Mouse (Mus musculus) intestine, embryonic 14.5 days (tissue): ENCODE results near the gene Naga. TPM values are rescaled to one million over a fixed set of nuclear protein-coding genes. Genes with fewer than 3 reads are reported as not detected.
"Not testable (repeated sequence)": the region's sequence is repeated elsewhere in the genome, so short reads cannot be mapped to it uniquely, and the experiment has no call there.

ENCODE experiments used
- ATAC-seq: fragments of 200-750 bp; cut with Nextera tagmentation; replicated peaks from 2 replicates; pipeline ENCODE4 v1.8.0; 2017; ENCODE audit warnings: low read depth, moderate number of reproducible peaks, moderate TSS enrichment, moderate library complexity; ENCODE audit not compliant: low FRiP score, low TSS enrichment
- DNase-seq: peaks from one replicate; pipeline ENCODE4 v3.0.0-alpha.2; 2018; ENCODE audit warnings: low spot score
- H3K27ac ChIP-seq: fragments of 300-500 bp; sonication (generic); 2 replicates; pipeline ENCODE4 v1.5.1; 2014; ENCODE audit warnings: low read depth, mild to moderate bottlenecking, control low read depth
- H3K27me3 ChIP-seq: fragments of 300-500 bp; sonication (generic); replicated peaks from 2 replicates; pipeline ENCODE4 v1.6.1; 2014; ENCODE audit warnings: low read length, control low read depth; ENCODE audit not compliant: control insufficient read depth, insufficient read depth
- H3K36me3 ChIP-seq: fragments of 300-500 bp; sonication (generic); 2 replicates; pipeline ENCODE4 v1.6.1; 2014; ENCODE audit warnings: low read length, control low read depth; ENCODE audit not compliant: control insufficient read depth, insufficient read depth
- H3K4me1 ChIP-seq: fragments of 300-500 bp; sonication (generic); replicated peaks from 2 replicates; pipeline ENCODE4 v1.6.1; 2014; ENCODE audit warnings: low read length, control low read depth, mixed read lengths; ENCODE audit not compliant: control insufficient read depth, insufficient read depth
- H3K4me2 ChIP-seq: fragments of 300-500 bp; sonication (generic); 2 replicates; pipeline ENCODE4 v1.6.1; 2014; ENCODE audit warnings: low read length
- H3K4me3 ChIP-seq: fragments of 300-500 bp; sonication (generic); 2 replicates; pipeline ENCODE4 v1.5.1; 2014; ENCODE audit warnings: low read depth, low read length, control low read depth, mixed read lengths
- H3K9ac ChIP-seq: fragments of 300-500 bp; sonication (generic); 2 replicates; pipeline ENCODE4 v1.6.1; 2014; ENCODE audit warnings: mild to moderate bottlenecking, low read length
- H3K9me3 ChIP-seq: fragments of 300-500 bp; sonication (generic); 2 replicates; pipeline ENCODE4 v1.6.1; 2016; ENCODE audit warnings: low read length, control low read depth; ENCODE audit not compliant: control insufficient read depth
- WGBS: fragments of 180-500 bp; shearing (Covaris S2); extraction: QIAGEN DNeasy Blood & Tissue Kit; methylation state at CpG from one replicate; pipeline ENCODE4 v1.1.7; 2014; 5-methylcytosine and 5-hydroxymethylcytosine counted together
- polyA plus RNA-seq: library from polyadenylated mRNA; unstranded; fragments of >200 nt; fragmentation: Nextera tagmentation; extraction: Ambion mirVana; gene quantifications from 2 replicates; pipeline ENCODE4 v1.2.1, GENCODE M21; 2014

Gene Naga
- polyA plus RNA-seq, 1 experiment from 2014 or later: 61.2 TPM

DNA sequence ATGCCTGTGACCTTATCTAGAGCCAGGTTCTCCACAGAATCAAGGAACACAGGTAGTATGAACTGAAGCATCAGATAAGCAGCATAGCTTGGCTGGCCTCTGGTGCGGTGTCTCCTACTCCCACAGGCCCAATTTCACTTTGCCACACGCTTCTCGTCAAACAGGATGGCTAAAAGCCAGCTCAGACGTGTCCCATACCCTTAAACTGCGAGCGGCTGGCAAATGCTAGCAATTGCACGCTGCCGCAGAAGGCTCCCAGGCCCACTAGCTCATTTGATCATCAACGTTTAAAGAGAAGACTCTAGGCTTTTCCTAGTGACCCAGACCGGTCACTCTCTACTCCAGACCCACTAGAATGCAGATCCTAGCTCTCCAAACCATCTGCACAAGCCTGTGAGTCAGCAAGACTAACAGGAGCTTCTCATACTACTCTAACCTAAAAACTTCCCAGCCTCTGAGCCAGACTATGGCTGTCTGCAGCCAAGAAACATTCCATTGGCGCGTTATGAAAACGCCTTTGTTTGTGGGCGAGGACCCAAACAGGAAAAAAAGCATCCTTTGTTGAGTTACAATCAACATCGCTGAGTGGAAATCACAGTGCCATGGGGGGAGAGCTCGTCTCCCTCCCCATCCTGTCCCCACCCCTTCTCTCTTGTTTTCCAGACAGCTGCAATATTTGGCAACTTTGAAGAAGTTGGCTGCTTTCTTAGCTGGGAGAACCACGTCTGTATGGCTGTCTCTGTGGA is 37.8 kb upstream of the Naga start:
- H3K4me2 ChIP-seq: no peak overlapping the region
- no peaks in the 10 kb centered on the region for H3K27me3 ChIP-seq
- no peak overlapping the region for H3K27ac ChIP-seq
- no peak overlapping the region for H3K9ac ChIP-seq
- 75% methylated on average over 17 of the region's 17 CpGs for WGBS
- no peak overlapping the region for H3K4me3 ChIP-seq
- peak; percentile 45 for DNase-seq
- no peak for ATAC-seq
- 0 out of 2 replicates have a peak, but pooled peaks cover 6% of the 10 kb centered on the region for H3K36me3 ChIP-seq
- H3K9me3 ChIP-seq: no peaks in the 10 kb centered on the region
- peaks cover 23% of the 10 kb centered on the region; the same call in 1 of the 2 replicates for H3K4me1 ChIP-seq

DNA sequence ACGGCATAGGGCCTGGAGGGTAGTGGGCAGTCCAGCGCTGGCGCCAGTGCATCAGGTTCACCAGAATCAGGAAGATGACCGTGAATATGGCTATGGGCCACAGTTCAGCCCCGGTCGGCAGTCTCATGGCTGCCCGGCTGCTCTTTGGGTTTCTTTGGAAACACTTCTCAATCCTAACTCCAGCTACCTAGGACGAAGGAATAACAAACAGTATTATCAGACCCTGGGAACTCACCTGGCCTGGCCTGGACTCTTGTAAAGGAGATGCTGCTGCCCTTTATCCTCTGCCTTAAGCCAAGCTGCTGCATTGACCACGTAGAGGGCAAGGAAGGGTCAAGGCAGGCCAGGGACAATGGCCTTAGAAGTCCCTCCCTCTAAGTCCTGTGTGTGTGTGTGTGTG is 37.1 kb upstream of the Naga start:
- no peak overlapping the region for H3K27ac ChIP-seq
- H3K9ac ChIP-seq: no peak overlapping the region
- no peaks in the 10 kb centered on the region for H3K9me3 ChIP-seq
- no peak overlapping the region for H3K4me3 ChIP-seq
- WGBS: 90% methylated on average over 9 of the region's 9 CpGs
- no peak for ATAC-seq
- peak; percentile 44 for DNase-seq
- H3K36me3 ChIP-seq: 0 out of 2 replicates have a peak, but pooled peaks cover 6% of the 10 kb centered on the region
- no peak overlapping the region for H3K4me2 ChIP-seq
- H3K4me1 ChIP-seq: peaks cover 22% of the 10 kb centered on the region; the same call in 1 of the 2 replicates
- H3K27me3 ChIP-seq: no peaks in the 10 kb centered on the region

DNA sequence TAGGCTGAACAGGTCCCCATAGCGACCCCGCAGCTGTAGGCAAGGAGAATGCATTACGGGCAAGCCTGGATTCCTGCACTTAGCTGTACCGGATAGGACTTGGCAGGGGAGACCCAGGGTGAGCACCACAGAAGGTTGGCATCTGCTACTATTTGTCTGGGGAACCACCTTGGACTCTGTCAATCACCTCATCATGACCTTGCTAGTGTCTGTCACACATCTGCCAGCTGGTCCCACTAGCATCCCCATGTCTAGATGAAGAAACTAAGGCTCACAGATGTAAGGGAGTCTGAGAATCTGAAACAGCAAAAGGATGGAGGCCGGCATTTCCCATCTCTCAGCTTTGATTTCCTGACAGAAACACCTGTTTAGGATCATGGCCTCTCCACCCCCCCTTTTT is 35.7 kb upstream of the Naga start:
- WGBS: 90% methylated on average over 5 of the region's 5 CpGs
- Histone ChIP-seq H3K9ac (no peak overlapping the region), H3K27ac (no peak overlapping the region), H3K9me3 (no peaks in the 10 kb centered on the region), H3K4me3 (no peak overlapping the region), H3K4me2 (no peak overlapping the region), H3K27me3 (no peaks in the 10 kb centered on the region), H3K36me3 (0 out of 2 replicates have a peak, but pooled peaks cover 6% of the 10 kb centered on the region), H3K4me1 (peaks cover 14% of the 10 kb centered on the region; the same call in 1 of the 2 replicates)
- DNase-seq (peak; percentile 36), ATAC-seq (no peak)

DNA sequence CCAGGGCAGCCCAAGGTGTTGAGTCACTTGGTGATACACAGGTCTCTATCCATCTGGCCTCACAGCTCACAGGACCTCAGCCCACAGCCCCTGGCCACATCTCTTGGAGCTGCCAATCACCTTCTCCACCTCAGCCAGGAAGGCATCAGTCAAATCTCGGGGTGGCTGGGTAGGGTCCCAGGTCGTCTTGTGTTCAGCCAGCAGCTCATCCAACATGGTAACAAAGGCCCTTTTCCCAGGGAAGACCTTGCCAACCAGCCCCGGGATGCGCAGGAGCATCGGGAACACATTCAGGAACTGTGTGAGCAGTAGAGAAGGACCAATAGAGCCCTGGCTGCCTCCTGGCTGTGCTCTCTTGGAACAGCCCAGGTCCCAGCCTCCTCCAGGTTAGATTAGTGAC is 34.3 kb upstream of the Naga start:
- no peak overlapping the region for H3K4me3 ChIP-seq
- no peaks in the 10 kb centered on the region for H3K9me3 ChIP-seq
- no peak overlapping the region for H3K4me2 ChIP-seq
- ATAC-seq (no peak), DNase-seq (peak; percentile 42)
- 0 out of 2 replicates have a peak, but pooled peaks cover under 1% of the 10 kb centered on the region for H3K4me1 ChIP-seq
- 88% methylated on average over 5 of the region's 5 CpGs for WGBS
- H3K36me3 ChIP-seq: 0 out of 2 replicates have a peak, but pooled peaks cover 6% of the 10 kb centered on the region
- H3K27ac ChIP-seq: no peak overlapping the region
- no peaks in the 10 kb centered on the region for H3K27me3 ChIP-seq
- H3K9ac ChIP-seq: no peak overlapping the region

GRCm38 (mm10) chr15:82372446-82372845 is 33.7 kb upstream of the Naga start:
- DNase-seq (peak; percentile 31), ATAC-seq (no peak)
- WGBS: 93% methylated on average over 6 of the region's 6 CpGs
- Histone ChIP-seq H3K9me3 (no peaks in the 10 kb centered on the region), H3K27me3 (no peaks in the 10 kb centered on the region), H3K27ac (no peak overlapping the region), H3K4me3 (no peak overlapping the region), H3K36me3 (0 out of 2 replicates have a peak, but pooled peaks cover 6% of the 10 kb centered on the region), H3K4me1 (no peaks in the 10 kb centered on the region), H3K4me2 (no peak overlapping the region), H3K9ac (no peak overlapping the region)

DNA sequence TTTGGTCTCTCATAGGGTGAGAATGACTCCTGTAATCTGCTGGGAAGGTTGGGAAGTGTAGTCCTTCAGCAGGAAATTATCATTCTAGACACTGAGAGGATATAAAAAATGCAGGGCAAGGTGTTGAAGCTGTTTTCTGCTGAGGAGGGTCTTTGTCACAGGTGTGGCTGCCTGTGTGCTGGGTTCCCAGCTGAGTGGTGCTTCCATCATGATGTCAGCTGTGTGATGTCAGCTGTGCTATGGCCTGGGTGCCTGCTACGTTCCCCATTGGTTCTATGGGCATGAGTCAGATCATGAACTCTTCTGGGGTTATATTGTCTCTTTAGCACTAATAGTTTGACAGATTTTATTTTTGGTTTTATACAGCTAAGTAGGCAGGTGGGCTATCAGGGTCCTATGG is 30.1 kb upstream of the Naga start:
- 0 out of 2 replicates have a peak, but pooled peaks cover 3% of the 10 kb centered on the region for H3K36me3 ChIP-seq
- ATAC-seq: no peak
- WGBS: 83% methylated on average over 1 of the region's 1 CpGs
- no peak overlapping the region for H3K4me3 ChIP-seq
- no peak overlapping the region for H3K4me2 ChIP-seq
- H3K4me1 ChIP-seq: no peaks in the 10 kb centered on the region
- no peak overlapping the region for H3K9ac ChIP-seq
- H3K27ac ChIP-seq: no peak overlapping the region
- no peaks in the 10 kb centered on the region for H3K27me3 ChIP-seq
- H3K9me3 ChIP-seq: no peaks in the 10 kb centered on the region
- DNase-seq: peak; percentile 41

GRCm38 (mm10) chr15:82368146-82368545 is 29.4 kb upstream of the Naga start:
- 92% methylated on average over 4 of the region's 4 CpGs for WGBS
- DNase-seq: no peak
- no peak overlapping the region for H3K27ac ChIP-seq

GRCm38 (mm10) chr15:82364561-82364960 is 25.8 kb upstream of the Naga start:
- not testable (repeated sequence) for H3K9ac ChIP-seq, H3K27me3 ChIP-seq, H3K4me1 ChIP-seq, H3K36me3 ChIP-seq, DNase-seq, H3K9me3 ChIP-seq, H3K4me2 ChIP-seq, H3K4me3 ChIP-seq, ATAC-seq, H3K27ac ChIP-seq
- 11% methylated on average over 6 of the region's 9 CpGs for WGBS

More at GRCm38 (mm10) chr15:82368146-82368545, 29.4 kb upstream of the Naga start:
- H3K4me3 ChIP-seq: no peak overlapping the region
- H3K4me2 ChIP-seq: no peak overlapping the region
- no peaks in the 10 kb centered on the region for H3K4me1 ChIP-seq
- H3K9ac ChIP-seq: no peak overlapping the region
- H3K27me3 ChIP-seq: no peaks in the 10 kb centered on the region
- no peaks in the 10 kb centered on the region for H3K9me3 ChIP-seq
- ATAC-seq: no peak
- H3K36me3 ChIP-seq: no peaks in the 10 kb centered on the region

DNA sequence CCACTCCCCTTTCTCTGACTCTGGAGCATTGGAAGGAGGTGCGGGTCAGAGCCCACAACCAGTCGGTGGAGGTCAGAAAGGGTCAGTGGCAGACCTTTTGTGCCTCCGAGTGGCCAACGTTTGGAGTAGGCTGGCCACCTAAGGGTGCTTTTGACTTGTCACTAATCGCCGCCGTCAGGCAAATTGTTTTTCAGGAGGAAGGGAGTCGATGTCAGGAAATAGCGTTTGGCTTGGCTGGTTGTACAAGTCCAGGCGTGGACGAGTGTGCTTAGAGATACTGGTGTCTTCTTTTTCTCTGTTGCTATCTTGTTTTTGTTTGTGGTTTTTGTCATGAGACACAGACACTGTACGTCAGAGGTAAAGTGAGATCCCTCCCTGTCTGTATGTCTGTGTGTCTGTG is 25.1 kb upstream of the Naga start:
- not testable (repeated sequence) for ATAC-seq, H3K36me3 ChIP-seq, H3K27me3 ChIP-seq, H3K4me3 ChIP-seq, H3K4me1 ChIP-seq, H3K4me2 ChIP-seq, DNase-seq, H3K9ac ChIP-seq, H3K27ac ChIP-seq, H3K9me3 ChIP-seq
- 88% methylated on average over 7 of the region's 12 CpGs for WGBS
